In the genomic region with DNA sequence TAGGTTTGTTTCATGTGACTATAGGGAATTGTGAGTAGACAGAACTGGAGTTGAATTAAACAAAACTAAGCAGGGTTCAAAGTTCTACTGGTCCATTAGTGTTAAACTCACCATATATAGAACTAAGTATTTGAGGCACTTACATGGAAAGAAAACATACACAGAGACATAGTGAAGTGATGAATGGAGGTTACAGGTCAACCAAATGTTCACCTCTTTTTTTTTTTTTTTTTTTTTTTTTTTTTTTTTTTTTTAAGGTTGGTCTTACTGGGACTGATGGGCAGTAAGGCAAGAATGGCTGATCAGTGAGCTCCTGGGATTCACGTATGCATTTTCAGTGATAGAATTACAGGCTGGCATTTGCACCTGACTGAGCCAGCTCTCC, we compare ENCODE assay signal across 8 mouse cellular contexts. TPM values are rescaled to one million over a fixed set of nuclear protein-coding genes. Genes with fewer than 3 reads are reported as not detected.
DNase-seq lines count a peak whose midpoint lies in the region; ATAC-seq and TF ChIP-seq lines count a peak whose summit lies in the region.

No protein-coding gene starts in this region.

- H3K4me1 ChIP-seq in liver, adult 2 months (ENCODE audit: control insufficient read depth, insufficient read depth, low read length): peaks cover 12% of the 10 kb centered on the region
- H3K4me1 ChIP-seq in embryonic facial prominence, embryonic 14.5 days (ENCODE audit: control insufficient read depth, insufficient read depth, low read length): peaks cover 10% of the 10 kb centered on the region
- H3K4me1 ChIP-seq in intestine, embryonic 16.5 days (ENCODE audit: control insufficient read depth, insufficient read depth, low read length): peaks cover 9% of the 10 kb centered on the region
- H3K4me1 ChIP-seq in neural tube, embryonic 14.5 days (ENCODE audit: control insufficient read depth, insufficient read depth, low read length): no peaks in the 10 kb centered on the region

- no peaks in the 10 kb centered on the region for H3K9me3 ChIP-seq in embryonic facial prominence, embryonic 14.5 days (ENCODE audit: control insufficient read depth, low read length)
- no peaks in the 10 kb centered on the region for H3K9me3 ChIP-seq in intestine, embryonic 16.5 days (ENCODE audit: control insufficient read depth, low read length)
- no peaks in the 10 kb centered on the region for H3K9me3 ChIP-seq in neural tube, embryonic 14.5 days (ENCODE audit: control insufficient read depth, low read length)

- peak overlapping the region; percentile 78 for H3K4me2 ChIP-seq in embryonic facial prominence, embryonic 14.5 days (ENCODE audit: low read depth, low read length)
- H3K4me2 ChIP-seq in intestine, embryonic 16.5 days (ENCODE audit: low read depth, low read length): peak overlapping the region; percentile 78
- H3K4me2 ChIP-seq in neural tube, embryonic 14.5 days (ENCODE audit: low read depth, low read length): peak overlapping the region; percentile 91

- 91% methylated on average over 1 of the region's 1 CpGs for WGBS in liver, adult 2 months
- 38% methylated on average over 1 of the region's 1 CpGs for WGBS in embryonic facial prominence, embryonic 14.5 days
- WGBS in intestine, embryonic 16.5 days: 71% methylated on average over 1 of the region's 1 CpGs
- 81% methylated on average over 1 of the region's 1 CpGs for WGBS in neural tube, embryonic 14.5 days

- no peak overlapping the region; the same call in 1 of the 2 replicates for H3K9ac ChIP-seq in liver, adult 2 months (ENCODE audit: low read depth, low read length)
- H3K9ac ChIP-seq in embryonic facial prominence, embryonic 14.5 days (ENCODE audit: low read depth, low read length): peak overlapping the region; percentile 78; the same call in 1 of the 2 replicates
- peak overlapping the region; percentile 84 for H3K9ac ChIP-seq in intestine, embryonic 16.5 days (ENCODE audit: low read depth, low read length)
- H3K9ac ChIP-seq in neural tube, embryonic 14.5 days (replicated peaks; ENCODE audit: low read depth, low read length): no peak overlapping the region

- H3K27ac ChIP-seq in liver, adult 2 months (replicated peaks; ENCODE audit: insufficient read depth, low read depth, low read length): 0 out of 2 replicates have a peak overlapping the region, but pooled peaks have one; percentile 17
- no peak overlapping the region for H3K27ac ChIP-seq in embryonic facial prominence, embryonic 14.5 days (replicated peaks; ENCODE audit: low read depth, low read length)
- H3K27ac ChIP-seq in intestine, embryonic 16.5 days (ENCODE audit: low read length): peak overlapping the region; percentile 83; the same call in 1 of the 2 replicates
- H3K27ac ChIP-seq in neural tube, embryonic 14.5 days (ENCODE audit: low read depth, low read length): no peak overlapping the region

- no peaks in the 10 kb centered on the region for H3K27me3 ChIP-seq in liver, adult 2 months (ENCODE audit: control insufficient read depth, insufficient read depth, low read length)
- no peaks in the 10 kb centered on the region for H3K27me3 ChIP-seq in embryonic facial prominence, embryonic 14.5 days (replicated peaks; ENCODE audit: control insufficient read depth, insufficient read depth, low read length)
- no peaks in the 10 kb centered on the region for H3K27me3 ChIP-seq in intestine, embryonic 16.5 days (replicated peaks; ENCODE audit: control insufficient read depth, insufficient read depth, low read length)
- no peaks in the 10 kb centered on the region for H3K27me3 ChIP-seq in neural tube, embryonic 14.5 days (ENCODE audit: control insufficient read depth, insufficient read depth, low read length)

- H3K36me3 ChIP-seq in liver, adult 2 months (ENCODE audit: control insufficient read depth, insufficient read depth, low read length): peaks cover 3% of the 10 kb centered on the region
- H3K36me3 ChIP-seq in embryonic facial prominence, embryonic 14.5 days (ENCODE audit: control insufficient read depth, insufficient read depth, low read length): peaks cover 14% of the 10 kb centered on the region
- 0 out of 2 replicates have a peak, but pooled peaks cover 5% of the 10 kb centered on the region for H3K36me3 ChIP-seq in intestine, embryonic 16.5 days (ENCODE audit: control insufficient read depth, insufficient read depth, low read length)
- H3K36me3 ChIP-seq in neural tube, embryonic 14.5 days (ENCODE audit: control insufficient read depth, insufficient read depth, low read length): no peaks in the 10 kb centered on the region

- H3K79me2 ChIP-seq in liver, adult 2 months (ENCODE audit: control insufficient read depth, insufficient read depth, low read length): peaks cover 9% of the 10 kb centered on the region; the same call in 1 of the 2 replicates

- no peak; the same call in 1 of the 2 replicates for ATAC-seq in embryonic facial prominence, embryonic 14.5 days (ENCODE audit: low read depth)
- ATAC-seq in intestine, embryonic 16.5 days: no peak
- peak; percentile 3; the same call in 1 of the 2 replicates for ATAC-seq in neural tube, embryonic 14.5 days (ENCODE audit: low read depth)

- no peak for TF ChIP-seq CTCF in liver, adult 2 months (IDR thresholded peaks at IDR 0.05; ENCODE audit: low read depth, low read length)

- TF ChIP-seq POLR2A in liver, adult 2 months (IDR thresholded peaks at IDR 0.05; ENCODE audit: extremely low read depth, insufficient read depth, low read length): no peak

- peak overlapping the region; percentile 87; the same call in 1 of the 2 replicates for H3K4me3 ChIP-seq in liver, adult 2 months (ENCODE audit: insufficient read depth, low read depth, low read length)
- H3K4me3 ChIP-seq in embryonic facial prominence, embryonic 14.5 days (ENCODE audit: low read depth, low read length): peak overlapping the region; percentile 71
- peak overlapping the region; percentile 83 for H3K4me3 ChIP-seq in intestine, embryonic 16.5 days (ENCODE audit: low read length)
- H3K4me3 ChIP-seq in neural tube, embryonic 14.5 days (ENCODE audit: low read depth, low read length): peak overlapping the region; percentile 62

- DNase-seq in liver, adult 2 months (ENCODE audit: extremely low read depth, low read depth, low spot score): no peak
- DNase-seq in liver: no peak
- DNase-seq in embryonic facial prominence, embryonic 14.5 days (ENCODE audit: low spot score): no peak
- DNase-seq in ovary, postnatal 36 days (ENCODE audit: low spot score): no peak
- DNase-seq in spleen, postnatal 4 days (ENCODE audit: low spot score in 2 of 2): no peak
- DNase-seq in kidney, adult 8-10 months: no peak

RNA-seq across cellular contexts. Expression of a gene that starts 0.3 kb away (rescaled TPM):
- total RNA-seq in liver, adult 2 months (2014; rRNA removed): 92.6 and 103 TPM in 2 replicates
- polyA plus RNA-seq in liver, adult 2 months (2012; rRNA removed): 42.8 and 59.6 TPM in 2 replicates
- polyA plus RNA-seq in embryonic facial prominence, embryonic 14.5 days (2014; fragmentation: Nextera tagmentation; extraction: Ambion mirVana): 47.5 and 48.3 TPM in 2 replicates
- 45.9 TPM in 2 replicates for polyA plus RNA-seq in intestine, embryonic 16.5 days (2015; fragmentation: Nextera tagmentation; extraction: Ambion mirVana)
- 14.5 and 18.4 TPM in 2 replicates for polyA plus RNA-seq in neural tube, embryonic 14.5 days (2014; fragmentation: Nextera tagmentation; extraction: Ambion mirVana)

RNA-seq across cellular contexts. Expression of a gene that starts 16.5 kb away (rescaled TPM):
- 0.18 and 0.20 TPM in 2 replicates for total RNA-seq in liver, adult 2 months (2014; rRNA removed)
- 0.10 and 0.16 TPM in 2 replicates for polyA plus RNA-seq in liver, adult 2 months (2012; rRNA removed)
- 2.9 and 4.0 TPM in 2 replicates for polyA plus RNA-seq in embryonic facial prominence, embryonic 14.5 days (2014; fragmentation: Nextera tagmentation; extraction: Ambion mirVana)
- polyA plus RNA-seq in intestine, embryonic 16.5 days (2015; fragmentation: Nextera tagmentation; extraction: Ambion mirVana): 0.45 and 0.65 TPM in 2 replicates
- 0.47 and 0.66 TPM in 2 replicates for polyA plus RNA-seq in neural tube, embryonic 14.5 days (2014; fragmentation: Nextera tagmentation; extraction: Ambion mirVana)

RNA-seq across cellular contexts. Expression of a gene that starts 28.2 kb away (rescaled TPM):
- under 0.01 TPM in 1 of 2 replicates, not detected in the other for total RNA-seq in liver, adult 2 months (2014; rRNA removed)
- polyA plus RNA-seq in liver, adult 2 months (2012; rRNA removed): not detected in 2 replicates
- 0.77 and 3.2 TPM in 2 replicates for polyA plus RNA-seq in embryonic facial prominence, embryonic 14.5 days (2014; fragmentation: Nextera tagmentation; extraction: Ambion mirVana)
- polyA plus RNA-seq in intestine, embryonic 16.5 days (2015; fragmentation: Nextera tagmentation; extraction: Ambion mirVana): 0.12 and 0.18 TPM in 2 replicates
- 1.2 and 1.9 TPM in 2 replicates for polyA plus RNA-seq in neural tube, embryonic 14.5 days (2014; fragmentation: Nextera tagmentation; extraction: Ambion mirVana)

Comparison
In these comparisons a context has a peak if more than half of its experiments do, and no peak if none do; other contexts are left out.
1. H3K27ac ChIP-seq: peak in liver, adult 2 months (single experiment) and intestine, embryonic 16.5 days (single experiment); none in embryonic facial prominence, embryonic 14.5 days (single experiment) and neural tube, embryonic 14.5 days (single experiment).
2. H3K9ac ChIP-seq: peak in embryonic facial prominence, embryonic 14.5 days (single experiment) and intestine, embryonic 16.5 days (single experiment); none in liver, adult 2 months (single experiment) and neural tube, embryonic 14.5 days (single experiment).
3. Peak in every context shown above with its lines, with median percentiles within 50 percentile points of each other: H3K4me3 ChIP-seq and H3K4me2 ChIP-seq.